Mouse (Mus musculus) forebrain, embryonic 13.5 days (tissue): ENCODE results near the gene Mxra7. TPM values are rescaled to one million over a fixed set of nuclear protein-coding genes. Genes with fewer than 3 reads are reported as not detected.

Experiments
- ATAC-seq: fragments of 200-750 bp; cut with Nextera tagmentation; 2 replicates; pipeline ENCODE4 v1.8.0; 2017
- H3K27ac ChIP-seq: fragments of 300-500 bp; sonication (generic); 2 replicates; pipeline ENCODE4 v1.5.1; 2015; ENCODE audit warnings: inconsistent platforms, mild to moderate bottlenecking, moderate library complexity
- H3K27me3 ChIP-seq: fragments of 300-500 bp; sonication (generic); 2 replicates; pipeline ENCODE4 v1.6.1; 2015; ENCODE audit warnings: mild to moderate bottlenecking, inconsistent platforms
- H3K36me3 ChIP-seq: fragments of 300-500 bp; sonication (generic); 2 replicates; pipeline ENCODE4 v1.6.1; 2015; ENCODE audit warnings: mild to moderate bottlenecking, inconsistent platforms; ENCODE audit not compliant: poor library complexity, severe bottlenecking
- H3K4me1 ChIP-seq: fragments of 300-500 bp; sonication (generic); 2 replicates; pipeline ENCODE4 v1.6.1; 2015; ENCODE audit warnings: inconsistent platforms
- H3K4me2 ChIP-seq: fragments of 300-500 bp; sonication (generic); 2 replicates; pipeline ENCODE4 v1.6.1; 2015; ENCODE audit warnings: inconsistent platforms, mild to moderate bottlenecking, moderate library complexity
- H3K4me3 ChIP-seq: fragments of 300-500 bp; sonication (generic); 2 replicates; pipeline ENCODE4 v1.5.1; 2015; ENCODE audit warnings: mild to moderate bottlenecking, inconsistent platforms
- H3K9ac ChIP-seq: fragments of 300-500 bp; sonication (generic); 2 replicates; pipeline ENCODE4 v1.6.1; 2015; ENCODE audit warnings: mild to moderate bottlenecking, inconsistent platforms
- H3K9me3 ChIP-seq: fragments of 300-500 bp; sonication (generic); replicated peaks from 2 replicates; pipeline ENCODE4 v1.6.1; 2016; ENCODE audit warnings: inconsistent platforms
- WGBS: fragments of 180-500 bp; shearing (Covaris S2); methylation state at CpG from one replicate; pipeline ENCODE4 v1.1.7; 2015; 5-methylcytosine and 5-hydroxymethylcytosine counted together
- polyA plus RNA-seq: library from polyadenylated mRNA; unstranded; fragments of >200 nt; fragmentation: Nextera tagmentation; extraction: Ambion mirVana; gene quantifications from 2 replicates; pipeline ENCODE4 v1.2.1, GENCODE M21; 2015

Gene Mxra7
- polyA plus RNA-seq, 1 experiment from 2014 or later, result 14.4 TPM

DNA sequence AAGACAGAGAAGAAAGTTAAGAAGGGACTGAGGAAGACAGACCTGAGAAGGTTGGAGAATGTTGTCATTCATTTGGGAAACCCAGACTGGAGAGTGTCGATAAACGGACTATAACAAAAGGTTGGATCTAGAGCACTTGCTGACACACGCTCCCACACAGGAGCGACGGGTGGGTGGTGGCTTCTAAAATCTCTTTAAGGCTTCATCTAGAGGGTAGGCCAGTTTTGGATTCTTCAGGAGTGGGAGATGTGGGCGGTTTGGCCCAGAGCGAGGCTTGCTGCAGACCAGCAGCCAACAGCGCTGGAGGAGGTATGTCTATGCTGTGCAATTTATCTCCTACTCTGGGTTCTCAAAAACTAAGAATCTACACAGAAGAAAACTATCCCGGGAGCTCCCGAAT lies 5.2 kb downstream of the Mxra7 start:
- 93% methylated on average over 10 of the region's 10 CpGs for WGBS
- no peak overlapping the region for H3K4me2 ChIP-seq
- no peaks in the 10 kb centered on the region for H3K27me3 ChIP-seq
- no peak overlapping the region for H3K9ac ChIP-seq
- no peak overlapping the region for H3K4me3 ChIP-seq
- no peaks in the 10 kb centered on the region for H3K9me3 ChIP-seq
- peaks cover 29% of the 10 kb centered on the region for H3K4me1 ChIP-seq
- no peaks in the 10 kb centered on the region for H3K36me3 ChIP-seq
- H3K27ac ChIP-seq, result no peak overlapping the region
- ATAC-seq, result no peak

DNA sequence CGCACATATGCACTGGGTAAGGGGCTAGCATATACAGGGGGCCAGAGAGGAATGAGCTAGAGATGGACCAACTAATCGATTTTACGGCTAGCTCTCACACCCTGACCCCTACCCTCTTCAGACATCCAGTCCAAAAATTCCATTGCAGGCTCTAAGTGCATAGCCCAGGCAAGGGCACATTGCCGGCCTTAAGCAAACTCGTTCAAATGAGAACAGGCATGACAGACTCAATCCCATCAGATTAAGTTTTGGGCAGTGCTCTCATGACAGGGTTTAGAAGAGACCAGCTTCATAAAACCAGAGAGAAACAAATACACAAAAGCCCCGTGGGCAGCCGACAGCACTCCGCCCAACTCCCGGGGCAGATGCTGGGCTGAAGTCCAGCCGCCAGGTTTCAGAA lies 5.6 kb downstream of the Mxra7 start:
- H3K4me3 ChIP-seq, result no peak overlapping the region
- no peak overlapping the region for H3K9ac ChIP-seq
- 72% methylated on average over 10 of the region's 10 CpGs for WGBS
- no peak overlapping the region for H3K27ac ChIP-seq
- no peak for ATAC-seq
- H3K4me2 ChIP-seq, result no peak overlapping the region
- H3K27me3 ChIP-seq, result no peaks in the 10 kb centered on the region
- peaks cover 25% of the 10 kb centered on the region for H3K4me1 ChIP-seq
- no peaks in the 10 kb centered on the region for H3K36me3 ChIP-seq
- no peaks in the 10 kb centered on the region for H3K9me3 ChIP-seq

DNA sequence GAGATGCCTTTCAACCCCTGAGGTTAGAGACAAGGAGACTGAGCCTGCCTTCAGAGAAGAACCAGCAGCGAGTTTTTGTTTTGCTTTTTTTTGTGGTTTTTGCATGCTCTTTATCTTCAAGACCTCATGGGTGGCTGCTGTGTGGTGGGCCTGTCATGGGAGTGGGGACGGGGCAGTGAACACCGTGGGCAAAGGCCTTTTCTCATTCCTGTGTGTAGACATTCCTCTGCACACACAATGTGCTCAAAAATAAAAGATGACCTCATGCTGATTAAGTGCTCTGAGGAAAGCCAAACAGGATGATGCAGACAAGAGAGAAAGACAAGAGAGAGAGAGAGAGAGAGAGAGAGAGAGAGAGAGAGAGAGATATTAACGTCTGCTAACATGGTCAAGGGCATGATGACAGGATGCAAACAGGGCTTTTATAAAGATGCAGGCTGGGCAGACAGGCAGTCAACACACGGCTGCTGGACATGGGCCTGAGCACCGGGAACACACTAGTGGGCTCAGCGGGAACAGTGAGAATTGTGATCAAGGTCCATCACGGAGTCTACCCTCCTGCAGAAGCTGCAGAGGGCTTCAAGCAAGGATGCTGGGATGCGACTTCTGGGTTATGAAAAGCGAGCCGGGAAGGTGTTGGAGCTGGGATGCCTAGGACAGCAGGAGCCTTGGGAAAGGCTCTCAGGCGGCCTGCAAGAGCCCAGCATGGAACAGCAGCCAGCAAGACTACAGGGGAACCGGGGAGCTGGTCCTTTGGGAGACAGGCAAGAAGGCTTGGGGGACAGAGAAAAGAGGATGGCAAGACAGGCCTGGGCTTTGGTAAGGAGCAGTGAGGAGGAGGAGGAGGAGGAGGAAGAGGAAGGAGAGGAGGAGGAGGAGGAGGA lies 6.5 kb downstream of the Mxra7 start:
- H3K27me3 ChIP-seq, result no peaks in the 10 kb centered on the region
- no peak overlapping the region for H3K9ac ChIP-seq
- no peak overlapping the region for H3K4me3 ChIP-seq
- peaks cover 16% of the 10 kb centered on the region for H3K4me1 ChIP-seq
- no peak overlapping the region; the same call in 1 of the 2 replicates for H3K27ac ChIP-seq
- 56% methylated on average over 13 of the region's 13 CpGs for WGBS
- no peak overlapping the region for H3K4me2 ChIP-seq
- no peaks in the 10 kb centered on the region for H3K36me3 ChIP-seq
- H3K9me3 ChIP-seq, result no peaks in the 10 kb centered on the region
- no peak for ATAC-seq

DNA sequence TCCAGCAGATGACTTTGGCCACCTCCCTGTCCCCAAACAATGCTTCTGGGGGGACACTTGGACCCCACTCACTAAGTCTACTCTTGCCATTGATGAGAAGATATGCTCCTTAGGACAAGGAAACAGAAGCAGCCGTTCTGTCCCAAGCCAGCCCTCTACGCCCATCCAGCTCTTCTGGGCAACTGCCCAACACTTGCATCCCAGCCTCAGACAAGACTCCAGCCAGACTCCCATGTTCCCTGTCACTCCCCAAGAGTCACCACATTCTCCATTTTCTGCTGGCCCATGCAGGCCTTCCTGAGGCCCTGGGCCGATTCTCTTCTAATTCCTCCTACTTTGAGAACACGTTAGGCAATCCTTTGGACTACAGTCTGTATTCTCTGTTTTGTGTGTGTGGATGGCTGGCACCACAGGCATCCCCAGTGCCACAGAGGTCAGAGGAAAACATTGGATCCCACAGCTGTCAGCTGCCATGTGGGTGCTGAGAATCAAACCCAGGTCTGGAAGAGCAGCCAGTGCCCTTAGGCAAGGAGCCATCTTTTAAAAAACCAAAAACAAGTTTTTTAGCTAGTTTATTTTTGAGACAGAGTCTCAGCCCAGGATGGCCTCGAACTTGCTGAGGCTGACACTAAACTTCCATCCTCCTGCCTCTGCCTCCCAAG lies 7.8 kb downstream of the Mxra7 start:
- Histone ChIP-seq H3K4me1 (peaks cover 13% of the 10 kb centered on the region), H3K27me3 (no peaks in the 10 kb centered on the region), H3K36me3 (no peaks in the 10 kb centered on the region), H3K27ac (no peak overlapping the region), H3K4me3 (no peak overlapping the region), H3K9ac (peak overlapping the region; percentile 21; the same call in 1 of the 2 replicates), H3K4me2 (no peak overlapping the region), H3K9me3 (no peaks in the 10 kb centered on the region)
- WGBS, result 85% methylated on average over 5 of the region's 5 CpGs
- ATAC-seq, result no peak

DNA sequence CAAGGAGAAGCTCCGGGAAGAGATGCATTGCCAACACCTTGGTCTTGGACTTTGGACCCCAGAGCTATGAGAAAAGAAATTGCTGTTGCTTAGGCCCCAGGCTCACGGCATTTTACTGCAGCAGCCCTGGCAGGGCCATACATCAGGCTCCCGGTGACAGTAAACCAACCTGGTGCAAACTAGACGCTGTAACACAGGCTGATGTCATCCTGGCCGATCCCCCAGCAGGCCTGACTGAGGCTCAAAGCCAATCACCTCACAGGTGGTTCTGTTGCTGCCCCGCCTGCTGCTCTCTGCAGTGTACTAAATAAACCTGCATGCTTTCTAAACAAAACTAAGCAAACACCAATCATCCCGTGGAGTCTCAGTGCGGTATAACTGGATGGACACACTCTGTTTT lies 9.1 kb downstream of the Mxra7 start:
- Histone ChIP-seq H3K27ac (no peak overlapping the region), H3K4me2 (no peak overlapping the region), H3K9ac (no peak overlapping the region), H3K4me3 (no peak overlapping the region), H3K9me3 (no peaks in the 10 kb centered on the region), H3K27me3 (no peaks in the 10 kb centered on the region), H3K4me1 (peaks cover 27% of the 10 kb centered on the region), H3K36me3 (no peaks in the 10 kb centered on the region)
- 74% methylated on average over 8 of the region's 8 CpGs for WGBS
- ATAC-seq, result no peak

DNA sequence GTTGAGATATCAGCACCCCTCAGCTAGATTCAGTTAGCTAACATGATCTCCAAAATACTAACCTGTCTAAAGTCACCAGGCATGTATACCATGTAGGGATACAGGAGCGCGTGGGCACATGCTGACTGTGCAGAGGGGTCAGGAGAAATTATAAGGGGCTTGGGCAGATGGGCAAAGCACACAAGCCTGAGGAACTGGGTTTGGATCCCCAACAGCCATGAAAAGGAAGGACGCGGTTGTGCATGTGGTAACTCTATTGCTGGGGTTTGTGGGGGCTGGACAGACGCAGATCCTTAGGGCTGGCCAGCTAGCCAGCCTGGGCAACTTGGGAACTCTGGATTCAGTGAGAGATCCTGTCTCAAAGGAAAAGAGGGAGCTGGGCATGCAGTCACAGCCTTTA lies 10.3 kb downstream of the Mxra7 start:
- ATAC-seq, result no peak

DNA sequence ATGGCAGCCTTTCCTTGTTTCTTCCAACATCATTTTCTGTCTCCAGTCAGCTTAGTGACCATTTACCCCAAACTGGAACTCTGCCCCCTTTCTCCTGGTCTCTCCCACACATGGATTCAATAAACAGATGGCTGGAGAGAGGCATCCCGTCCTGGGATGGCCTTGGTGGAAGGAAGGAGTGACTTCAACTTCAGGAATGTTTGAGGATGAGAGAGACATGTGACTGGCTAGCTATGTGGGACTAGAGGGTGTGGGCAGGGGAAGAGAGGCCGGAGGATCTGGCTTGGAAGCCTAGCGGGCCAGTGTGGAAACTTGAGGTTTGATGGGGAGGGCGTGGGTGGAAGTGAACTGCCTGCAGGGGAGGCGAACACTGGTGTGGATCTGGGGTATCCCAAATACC lies 11.1 kb downstream of the Mxra7 start:
- Histone ChIP-seq H3K27me3 (no peaks in the 10 kb centered on the region), H3K9ac (no peak overlapping the region), H3K4me3 (no peak overlapping the region), H3K9me3 (no peaks in the 10 kb centered on the region), H3K27ac (no peak overlapping the region), H3K36me3 (no peaks in the 10 kb centered on the region), H3K4me1 (peaks cover 44% of the 10 kb centered on the region), H3K4me2 (no peak overlapping the region)
- WGBS, result 88% methylated on average over 5 of the region's 5 CpGs
- no peak for ATAC-seq

More for the DNA sequence above, 10.3 kb downstream of the Mxra7 start:
- Histone ChIP-seq H3K9me3 (no peaks in the 10 kb centered on the region), H3K4me1 (peaks cover 38% of the 10 kb centered on the region), H3K27ac (no peak overlapping the region), H3K9ac (no peak overlapping the region), H3K4me2 (no peak overlapping the region), H3K36me3 (no peaks in the 10 kb centered on the region), H3K27me3 (no peaks in the 10 kb centered on the region), H3K4me3 (no peak overlapping the region)
- 93% methylated on average over 5 of the region's 5 CpGs for WGBS

DNA sequence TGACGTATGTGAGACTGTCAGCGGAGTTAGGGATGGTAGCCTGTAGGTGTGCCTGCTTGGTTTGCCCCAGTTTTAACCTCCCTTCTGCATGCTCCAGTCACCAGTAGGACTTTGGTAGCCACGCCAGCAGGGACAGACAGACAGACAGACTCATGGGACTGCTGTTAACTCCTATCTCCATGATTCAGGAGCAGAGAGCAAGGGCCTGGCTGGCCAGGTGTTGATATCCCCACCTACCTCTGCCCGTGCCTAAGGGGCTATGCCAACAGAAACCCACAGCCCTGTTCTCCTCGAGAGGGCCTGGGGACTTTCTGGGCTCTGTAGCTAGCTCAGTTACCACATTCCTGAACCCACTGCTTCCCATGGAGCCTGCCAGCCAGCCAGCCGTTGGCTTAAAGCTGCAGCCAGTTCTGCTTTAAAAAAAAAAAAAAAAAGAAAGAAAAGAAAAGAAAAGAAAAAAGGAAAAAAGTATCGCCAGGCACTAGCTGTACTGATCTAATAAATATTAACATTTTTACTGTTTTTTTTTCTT lies 12.9 kb downstream of the Mxra7 start:
- H3K27me3 ChIP-seq, result no peaks in the 10 kb centered on the region
- peaks cover 52% of the 10 kb centered on the region for H3K4me1 ChIP-seq
- WGBS, result 24% methylated on average over 7 of the region's 7 CpGs
- H3K4me3 ChIP-seq, result no peak overlapping the region
- H3K27ac ChIP-seq, result peak overlapping the region; percentile 96
- 0 out of 2 replicates have a peak overlapping the region, but pooled peaks have one; percentile 7 for H3K9ac ChIP-seq
- no peaks in the 10 kb centered on the region for H3K9me3 ChIP-seq
- no peak for ATAC-seq
- H3K4me2 ChIP-seq, result peak overlapping the region; percentile 25; the same call in 1 of the 2 replicates
- no peaks in the 10 kb centered on the region for H3K36me3 ChIP-seq

DNA sequence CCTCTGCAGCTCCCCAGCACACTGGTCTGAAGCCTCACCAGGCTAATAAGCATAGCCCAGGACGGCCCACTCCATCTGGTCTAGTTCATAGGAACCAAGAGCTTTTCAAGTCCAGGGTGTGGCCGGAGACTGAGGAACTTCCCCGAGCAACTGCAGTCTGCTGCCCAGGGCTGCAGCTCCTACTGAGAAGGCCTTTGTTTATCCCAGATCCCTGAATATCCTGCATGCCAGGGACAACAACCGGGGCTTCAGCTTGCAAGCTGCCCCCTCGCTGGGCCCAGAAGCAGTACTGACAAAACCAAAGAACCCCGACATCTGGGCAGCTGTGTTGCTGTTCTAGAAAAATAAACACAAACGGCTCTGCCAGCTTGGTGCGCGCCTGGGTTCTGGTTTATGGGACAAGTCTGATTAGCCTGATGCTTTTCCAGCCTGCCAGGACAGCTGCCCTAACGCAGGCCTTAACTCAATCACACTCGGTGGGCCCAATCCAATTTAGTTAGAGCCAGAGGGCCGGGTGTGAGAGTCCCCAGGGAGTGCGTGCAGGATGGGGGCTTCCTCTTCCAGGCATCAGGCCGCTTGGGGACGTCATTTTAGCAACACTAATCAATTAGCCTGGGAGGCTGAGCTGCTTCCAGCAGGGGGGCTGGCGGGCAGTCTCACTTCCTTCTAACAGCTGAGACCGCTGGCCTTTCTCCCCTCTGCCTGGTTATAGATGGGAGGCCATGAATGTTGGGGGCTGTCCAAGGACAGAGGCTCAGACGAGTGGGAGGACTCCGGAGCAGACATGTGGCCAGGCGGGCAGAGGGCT lies 13.6 kb downstream of the Mxra7 start:
- no peak for ATAC-seq
- 4% methylated on average over 20 of the region's 20 CpGs for WGBS
- Histone ChIP-seq H3K36me3 (no peaks in the 10 kb centered on the region), H3K27me3 (no peaks in the 10 kb centered on the region), H3K4me1 (peaks cover 55% of the 10 kb centered on the region), H3K27ac (peak overlapping the region; percentile 96), H3K9ac (peak overlapping the region; percentile 7), H3K4me3 (no peak overlapping the region), H3K4me2 (peak overlapping the region; percentile 25), H3K9me3 (no peaks in the 10 kb centered on the region)

DNA sequence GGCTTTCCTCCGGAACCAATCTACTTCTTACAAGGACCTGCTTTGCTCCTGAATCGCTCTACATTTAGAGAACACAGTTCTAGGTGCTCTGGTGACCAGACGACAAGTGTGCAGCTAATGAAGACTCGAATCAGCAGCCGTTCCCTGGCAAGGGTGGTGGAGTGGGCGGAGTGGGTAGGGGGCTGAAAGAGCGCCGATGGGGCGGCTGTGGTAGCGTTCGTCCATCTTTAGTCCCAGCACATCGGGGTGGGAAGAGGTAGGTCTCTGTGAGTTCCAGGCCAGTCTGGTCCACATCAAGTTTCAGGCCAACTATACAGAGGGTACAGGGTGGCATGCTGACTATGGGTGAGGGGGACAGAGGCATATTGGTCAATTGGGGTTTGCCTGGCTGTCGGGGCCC lies 14.2 kb downstream of the Mxra7 start:
- Histone ChIP-seq H3K27me3 (no peaks in the 10 kb centered on the region), H3K4me3 (no peak overlapping the region), H3K27ac (peak overlapping the region; percentile 96), H3K9me3 (no peaks in the 10 kb centered on the region), H3K4me2 (no peak overlapping the region), H3K36me3 (no peaks in the 10 kb centered on the region), H3K4me1 (peaks cover 60% of the 10 kb centered on the region), H3K9ac (peak overlapping the region; percentile 7)
- ATAC-seq, result no peak
- 74% methylated on average over 13 of the region's 13 CpGs for WGBS

DNA sequence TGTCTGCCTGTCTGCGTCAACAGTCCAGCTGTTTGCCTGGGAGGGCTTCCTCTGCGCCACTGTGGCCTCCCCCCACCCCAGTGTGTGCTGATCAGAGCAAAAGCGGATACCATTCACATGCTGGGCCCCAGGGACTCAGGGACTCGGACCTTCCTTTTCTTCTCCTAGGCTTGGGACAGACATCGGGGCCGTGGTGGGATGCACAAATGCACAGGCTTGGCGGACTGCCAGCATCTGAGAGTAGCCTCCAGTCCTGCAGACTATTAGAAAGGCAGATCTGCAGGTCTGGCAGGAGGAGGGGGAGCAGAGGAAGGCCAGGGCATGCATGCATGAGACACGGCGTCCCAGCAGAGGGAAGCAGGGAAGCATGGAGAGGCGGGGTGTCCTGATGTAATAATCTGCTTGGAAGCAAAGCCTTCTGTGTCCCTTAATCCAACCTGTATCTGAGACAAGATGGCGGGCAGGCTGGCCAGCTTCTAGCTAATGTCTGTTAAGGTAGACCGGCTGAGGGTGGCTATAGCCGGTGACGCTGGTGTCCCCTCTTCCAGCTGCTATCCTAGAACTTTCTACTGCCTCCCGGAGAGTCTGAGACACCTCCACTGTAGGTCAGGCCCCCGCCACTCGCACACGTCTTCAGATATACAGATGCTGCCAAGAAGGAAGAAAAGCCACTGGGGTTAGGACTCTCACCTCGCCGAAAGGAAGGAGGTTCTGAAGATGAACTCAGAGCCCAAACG lies 14.9 kb downstream of the Mxra7 start:
- no peak for ATAC-seq
- Histone ChIP-seq H3K27me3 (no peaks in the 10 kb centered on the region), H3K4me1 (peaks cover 66% of the 10 kb centered on the region), H3K9me3 (no peaks in the 10 kb centered on the region), H3K27ac (peak overlapping the region; percentile 96), H3K9ac (peak overlapping the region; percentile 7; the same call in 1 of the 2 replicates), H3K4me2 (peak overlapping the region; percentile 20; the same call in 1 of the 2 replicates), H3K4me3 (no peak overlapping the region), H3K36me3 (no peaks in the 10 kb centered on the region)
- 40% methylated on average over 20 of the region's 21 CpGs for WGBS
